Mouse (Mus musculus) ES-E14 (cell line): Measurements from ENCODE around the gene 9430007A20Rik.

Source experiments
- HCFC1 ChIP-seq: IDR thresholded peaks from 2 replicates; pipeline ENCODE4 v1.6.1; 2012; ENCODE audit warnings: low read length, inconsistent platforms, borderline replicate concordance; ENCODE audit not compliant: insufficient read depth
- ZC3H11A ChIP-seq: IDR thresholded peaks from 2 replicates; pipeline ENCODE4 v1.6.1; 2012; ENCODE audit warnings: low read depth, mild to moderate bottlenecking, inconsistent platforms, low read length, borderline replicate concordance
- ZNF384 ChIP-seq: IDR thresholded peaks from 2 replicates; pipeline ENCODE4 v1.6.1; 2012; ENCODE audit warnings: low read depth, low read length, inconsistent platforms

GRCm38 (mm10) chr4:144559792-144560191 is 40.2 kb downstream of the 9430007A20Rik start:
- TF ChIP-seq ZC3H11A (no peak), HCFC1 (no peak), ZNF384 (no peak)
